Mouse (Mus musculus): Measurements from ENCODE around the gene Washc1. TPM values are rescaled to one million over a fixed set of nuclear protein-coding genes. Genes with fewer than 3 reads are reported as not detected.

Gene Washc1
- polyA plus RNA-seq (2012; rRNA removed), result 28.5 and 37.5 TPM in 2 replicates

GRCm38 (mm10) chr17:66111402-66111959 is at the start of gene Washc1:
Washc1 (plus strand) TSS chr17:66111545.

DNA sequence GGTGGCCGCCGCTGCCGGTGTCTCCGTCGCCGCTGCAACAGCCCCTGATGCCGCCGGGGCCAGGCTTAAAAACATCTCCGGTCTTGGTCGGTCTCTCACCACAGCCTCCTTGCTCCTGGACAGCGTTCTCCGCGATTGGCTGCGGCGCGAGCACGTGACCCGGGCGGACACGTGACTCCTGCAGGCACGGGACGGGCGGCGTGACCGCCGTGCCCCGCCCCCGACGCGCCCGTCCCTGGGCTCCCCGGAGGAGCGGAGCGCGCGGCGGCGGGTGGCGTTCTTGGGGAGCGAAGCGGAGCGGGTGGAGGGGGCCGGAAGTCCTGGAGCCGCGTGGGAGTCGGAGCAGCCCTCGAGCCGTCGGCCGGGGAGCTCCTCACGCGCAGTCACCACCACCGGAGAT is 34.4 kb upstream of the Washc1 start, which contains the start of gene Ankrd12:
Ankrd12 (minus strand) TSS at position 156 of the 400 bp plus-strand sequence.

DNA sequence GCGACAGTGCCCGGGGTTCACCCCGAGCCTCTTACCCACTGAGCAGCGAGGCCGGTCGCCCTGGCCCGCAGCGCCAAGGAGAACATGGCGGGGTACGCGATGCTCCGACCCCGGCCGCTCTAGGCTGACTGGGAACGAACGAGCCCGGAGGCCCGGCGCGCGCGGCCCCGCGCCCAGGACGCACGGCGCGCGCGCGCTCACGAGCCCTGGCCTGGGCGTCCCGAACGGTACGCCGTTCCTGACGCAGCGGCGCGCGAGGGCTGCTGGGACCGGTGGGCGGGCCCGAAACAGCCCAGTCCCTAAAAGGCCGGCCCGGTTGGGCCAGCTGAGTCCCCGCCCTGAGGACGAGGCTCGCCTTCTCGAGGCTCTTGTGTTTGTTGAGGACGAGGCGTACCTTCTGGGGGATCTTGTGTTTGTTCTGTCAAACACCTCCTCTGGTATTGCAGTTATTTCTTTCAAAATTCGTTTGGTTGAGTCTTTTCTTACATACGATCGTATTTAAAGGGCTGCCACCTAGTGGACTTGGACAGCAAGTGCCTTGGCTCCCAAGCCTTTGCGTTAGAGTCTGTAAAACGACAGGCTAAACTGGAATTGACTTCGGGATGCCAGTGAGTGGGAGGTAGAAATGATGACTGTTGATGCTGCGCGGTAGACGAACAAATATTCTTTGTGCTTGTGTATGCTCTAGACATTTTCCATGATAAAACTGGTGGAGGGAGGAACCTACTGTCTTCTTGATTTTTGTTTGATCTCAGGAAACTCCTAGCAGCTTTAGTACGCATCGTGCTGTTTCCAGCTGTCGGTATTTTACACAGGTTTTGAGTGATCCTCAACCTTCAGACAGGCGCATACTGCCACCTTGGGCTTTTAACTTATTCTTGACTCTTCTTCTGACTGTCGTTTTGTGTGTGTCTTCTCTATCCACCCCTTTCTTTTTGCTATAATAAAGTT is 9.7 kb upstream of the Washc1 start, which contains the start of gene Ndufv2:
Ndufv2 (minus strand) TSS at position 180 of the 951 bp plus-strand sequence.

DNA sequence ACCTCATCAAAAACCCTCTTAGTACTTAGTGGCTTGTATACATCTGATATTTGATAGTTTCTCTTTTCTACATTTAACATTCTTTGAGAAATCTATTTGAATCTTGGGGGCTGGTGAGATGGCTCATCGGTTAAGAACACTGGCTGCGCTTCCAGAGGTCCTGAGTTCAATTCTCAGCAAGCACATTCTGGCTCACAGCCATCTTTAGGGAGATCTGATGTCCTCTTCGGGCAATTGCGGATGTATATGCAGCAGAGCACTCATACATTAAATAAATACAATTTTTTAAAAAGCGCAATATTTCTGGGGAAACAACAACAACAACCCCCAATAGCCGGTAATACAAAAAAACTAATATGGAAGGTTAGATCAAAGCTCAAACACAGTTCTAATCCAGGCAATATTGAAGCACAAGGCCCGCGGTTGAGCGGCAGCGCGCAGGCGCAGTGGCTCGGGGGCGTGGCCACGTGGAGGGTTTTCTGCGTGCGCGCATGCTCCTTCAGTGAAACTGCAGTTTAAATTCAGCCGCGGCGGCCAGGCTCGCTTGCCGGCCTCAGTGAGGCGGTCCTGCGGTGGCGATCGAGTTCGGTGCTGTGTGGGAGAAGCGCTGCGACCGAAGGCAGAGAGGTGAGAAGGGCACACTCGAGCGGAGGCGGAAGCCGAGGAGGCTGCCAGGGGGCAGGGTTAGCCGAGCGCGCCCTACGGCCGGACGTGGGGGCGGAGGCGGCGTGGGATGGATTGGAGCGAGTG is 11.9 kb downstream of the Washc1 start, which contains the start of gene Ddx11:
Ddx11 (plus strand) TSS at position 455 of the 750 bp plus-strand sequence.

Other genes with a start within 250 kb of the Washc1 start
- gene Ralbp1, start 225.7 kb upstream of the Washc1 start, polyA plus RNA-seq (2012; rRNA removed), result 31.1 and 65.7 TPM in 2 replicates
- gene Twsg1, start 160.3 kb upstream of the Washc1 start, polyA plus RNA-seq (2012; rRNA removed), result 38.3 and 65.9 TPM in 2 replicates
- gene Ankrd12, start 34.5 kb upstream of the Washc1 start, polyA plus RNA-seq (2012; rRNA removed), result 7.9 and 9.9 TPM in 2 replicates
- 146 and 150 TPM in 2 replicates for gene Ndufv2, start 10.0 kb upstream of the Washc1 start, polyA plus RNA-seq (2012; rRNA removed)
- gene Ddx11, start 12.0 kb downstream of the Washc1 start, polyA plus RNA-seq (2012; rRNA removed), result 31.2 and 31.3 TPM in 2 replicates

All from central nervous system, embryonic 11.5 days (tissue).